Mouse (Mus musculus): ENCODE results near the gene Hs3st5. TPM values are rescaled to one million over a fixed set of nuclear protein-coding genes. Genes with fewer than 3 reads are reported as not detected.

Hs3st5 gene
- polyA plus RNA-seq, 2 experiments: 0.02 TPM; not detected in 1

DNA sequence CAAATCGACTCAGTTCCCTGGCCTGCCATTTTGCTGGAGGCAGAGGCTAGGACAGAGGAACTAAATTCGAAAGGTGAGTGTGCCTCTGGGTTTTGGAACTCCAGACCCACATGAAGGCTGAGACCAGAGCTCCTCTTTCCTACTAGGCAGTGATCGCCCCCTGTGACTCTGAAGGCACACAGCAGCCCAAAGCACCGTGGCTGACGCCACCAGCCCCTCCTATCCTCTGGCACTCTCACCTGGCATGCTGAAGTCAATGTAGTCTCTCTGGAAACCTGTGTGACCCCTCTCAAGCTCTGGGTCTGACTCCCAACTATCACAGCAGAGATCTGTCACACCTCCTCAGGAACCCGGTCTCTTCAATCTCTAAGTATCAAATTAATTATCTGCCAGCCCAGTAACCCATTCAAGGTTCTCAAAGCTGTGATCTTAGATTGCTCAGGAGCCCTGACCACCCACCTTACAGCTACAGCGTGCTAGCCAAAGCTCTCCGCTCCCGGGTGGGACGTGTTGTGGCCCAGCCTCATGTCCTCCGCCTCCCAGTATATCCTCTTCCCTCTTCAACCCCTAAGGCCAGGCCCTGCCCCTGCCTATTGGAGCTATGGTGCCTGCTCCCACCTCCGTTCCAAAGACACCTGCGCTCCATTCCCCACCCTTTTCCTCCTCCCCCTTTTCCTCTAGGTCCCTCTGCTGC, 434 bp upstream of the Hs3st5 start:
- Histone ChIP-seq H3K9ac (replicated peaks) (no peak overlapping the region), H3K27ac (no peak overlapping the region), H3K4me3 (ENCODE audit: insufficient read depth in 1 of 2, low read depth in 2 of 2, low read length in 2 of 2) (no peak overlapping the region), H3K36me3 (replicated peaks; ENCODE audit: control insufficient read depth, insufficient read depth, low read depth) (no peaks in the 10 kb centered on the region), H3K4me2 (ENCODE audit: low read depth) (no peak overlapping the region), H3K4me1 (replicated peaks; ENCODE audit: control insufficient read depth in 2 of 2, insufficient read depth in 2 of 2, low read length in 1 of 2) (no peaks in the 10 kb centered on the region), H3K27me3 (ENCODE audit: control insufficient read depth, insufficient read depth, low read length) (peaks cover 24% of the 10 kb centered on the region), H3K9me3 (ENCODE audit: control insufficient read depth, low read length) (no peaks in the 10 kb centered on the region)
- TF ChIP-seq CTCF (IDR thresholded peaks at IDR 0.05; ENCODE audit: low read depth) (no peak), EP300 (IDR thresholded peaks at IDR 0.05; ENCODE audit: low read depth) (no peak)
- ATAC-seq (ENCODE audit: insufficient read depth): no peak
- no peak for DNase-seq (ENCODE audit: low read depth in 3 of 3, low spot score in 3 of 3)
- WGBS (ENCODE audit: insufficient replicate concordance): 7% methylated on average over 13 of the region's 13 CpGs

DNA sequence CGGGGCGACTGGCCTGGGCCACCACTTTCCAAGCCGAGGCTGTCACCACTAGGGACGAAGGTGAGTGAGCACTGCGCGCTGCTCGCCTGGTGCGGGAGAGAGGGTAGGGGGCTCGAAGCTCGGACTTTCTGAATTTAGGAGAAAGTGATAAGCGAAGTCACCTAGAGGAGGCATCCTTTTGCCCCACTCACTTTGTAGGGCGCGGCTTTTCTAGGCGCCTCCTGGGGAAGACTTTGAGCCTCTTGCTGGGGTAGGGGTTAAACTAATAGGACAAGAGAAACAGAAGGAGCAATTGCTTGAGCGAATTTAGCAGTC, 899 bp downstream of the Hs3st5 start:
- H3K27ac ChIP-seq: no peak overlapping the region
- DNase-seq (ENCODE audit: low read depth in 3 of 3, low spot score in 3 of 3): no peak
- no peak overlapping the region; a peak in 1 of 4 replicates for H3K4me3 ChIP-seq (ENCODE audit: insufficient read depth in 1 of 2, low read depth in 2 of 2, low read length in 2 of 2)
- TF ChIP-seq CTCF (IDR thresholded peaks at IDR 0.05; ENCODE audit: low read depth) (no peak), EP300 (IDR thresholded peaks at IDR 0.05; ENCODE audit: low read depth) (no peak)
- no peaks in the 10 kb centered on the region for H3K9me3 ChIP-seq (ENCODE audit: control insufficient read depth, low read length)
- H3K4me1 ChIP-seq (replicated peaks; ENCODE audit: control insufficient read depth in 2 of 2, insufficient read depth in 2 of 2, low read length in 1 of 2): no peaks in the 10 kb centered on the region
- ATAC-seq (ENCODE audit: insufficient read depth): no peak
- H3K9ac ChIP-seq (replicated peaks): no peak overlapping the region
- peaks cover 24% of the 10 kb centered on the region for H3K27me3 ChIP-seq (ENCODE audit: control insufficient read depth, insufficient read depth, low read length)
- peak overlapping the region; percentile 49 for H3K4me2 ChIP-seq (ENCODE audit: low read depth)
- no peaks in the 10 kb centered on the region for H3K36me3 ChIP-seq (replicated peaks; ENCODE audit: control insufficient read depth, insufficient read depth, low read depth)
- WGBS (ENCODE audit: insufficient replicate concordance): under 1% methylated on average over 15 of the region's 15 CpGs

DNA sequence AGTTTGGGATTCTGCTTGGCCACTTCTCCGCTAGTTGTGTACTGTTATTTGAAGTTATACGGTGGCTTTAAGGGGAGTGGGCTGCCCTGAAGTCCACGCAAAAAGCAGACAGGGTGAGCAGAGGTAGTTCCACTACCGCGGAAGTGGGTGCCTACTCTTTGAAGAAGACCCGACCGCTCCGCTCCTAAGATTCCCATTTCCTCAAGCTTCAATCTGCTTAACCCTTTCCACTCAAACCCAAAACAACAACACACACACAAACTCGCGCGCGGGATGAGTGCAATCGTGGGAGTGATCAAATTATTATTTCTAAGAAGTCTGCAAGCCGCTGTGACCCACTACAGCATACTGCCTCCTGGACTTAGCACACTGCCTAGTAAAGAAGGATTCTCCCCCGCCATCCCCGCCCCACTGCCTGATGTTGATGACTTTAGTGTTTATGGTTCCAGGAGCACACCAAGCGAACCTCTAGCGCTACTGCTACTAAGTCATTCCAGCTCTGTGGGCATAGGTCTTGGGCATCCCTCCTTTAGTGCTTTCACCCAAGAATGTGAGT, 1.5 kb downstream of the Hs3st5 start:
- TF ChIP-seq CTCF (IDR thresholded peaks at IDR 0.05; ENCODE audit: low read depth) (no peak), EP300 (IDR thresholded peaks at IDR 0.05; ENCODE audit: low read depth) (no peak)
- Histone ChIP-seq H3K9me3 (ENCODE audit: control insufficient read depth, low read length) (no peaks in the 10 kb centered on the region), H3K4me1 (replicated peaks; ENCODE audit: control insufficient read depth in 2 of 2, insufficient read depth in 2 of 2, low read length in 1 of 2) (no peaks in the 10 kb centered on the region), H3K27ac (no peak overlapping the region), H3K27me3 (ENCODE audit: control insufficient read depth, insufficient read depth, low read length) (peaks cover 24% of the 10 kb centered on the region), H3K4me2 (ENCODE audit: low read depth) (no peak overlapping the region), H3K9ac (replicated peaks) (no peak overlapping the region), H3K4me3 (ENCODE audit: insufficient read depth in 1 of 2, low read depth in 2 of 2, low read length in 2 of 2) (no peak overlapping the region), H3K36me3 (replicated peaks; ENCODE audit: control insufficient read depth, insufficient read depth, low read depth) (no peaks in the 10 kb centered on the region)
- DNase-seq (ENCODE audit: low read depth in 3 of 3, low spot score in 3 of 3) (no peak), ATAC-seq (ENCODE audit: insufficient read depth) (no peak)
- WGBS (ENCODE audit: insufficient replicate concordance): 2% methylated on average over 18 of the region's 18 CpGs

DNA sequence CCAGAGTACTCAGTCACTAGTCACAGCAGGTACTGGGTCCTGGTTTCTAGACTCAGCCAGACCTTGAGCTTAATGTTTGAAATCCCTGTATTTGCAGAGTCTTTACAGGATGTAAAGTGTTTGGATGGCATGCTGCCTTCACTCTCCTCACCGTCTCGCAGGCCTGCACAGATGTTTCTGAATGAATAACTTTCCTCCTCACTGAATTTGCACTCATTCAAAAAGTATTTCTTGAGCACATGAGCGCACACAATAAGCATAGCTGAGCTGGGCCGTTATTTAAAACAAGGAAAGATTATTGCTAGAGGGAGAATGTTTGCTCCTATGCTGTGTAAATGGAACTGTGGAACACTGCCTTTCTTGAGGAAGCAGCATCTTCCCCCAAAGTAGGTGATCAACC, 2.9 kb downstream of the Hs3st5 start:
- Histone ChIP-seq H3K4me1 (replicated peaks; ENCODE audit: control insufficient read depth in 2 of 2, insufficient read depth in 2 of 2, low read length in 1 of 2) (no peaks in the 10 kb centered on the region), H3K4me3 (ENCODE audit: insufficient read depth in 1 of 2, low read depth in 2 of 2, low read length in 2 of 2) (no peak overlapping the region), H3K27me3 (ENCODE audit: control insufficient read depth, insufficient read depth, low read length) (peaks cover 24% of the 10 kb centered on the region), H3K9me3 (ENCODE audit: control insufficient read depth, low read length) (no peaks in the 10 kb centered on the region), H3K4me2 (ENCODE audit: low read depth) (no peak overlapping the region), H3K27ac (no peak overlapping the region), H3K36me3 (replicated peaks; ENCODE audit: control insufficient read depth, insufficient read depth, low read depth) (no peaks in the 10 kb centered on the region), H3K9ac (replicated peaks) (no peak overlapping the region)
- ATAC-seq (ENCODE audit: insufficient read depth): no peak
- TF ChIP-seq CTCF (IDR thresholded peaks at IDR 0.05; ENCODE audit: low read depth) (no peak), EP300 (IDR thresholded peaks at IDR 0.05; ENCODE audit: low read depth) (no peak)
- 43% methylated on average over 4 of the region's 4 CpGs for WGBS (ENCODE audit: insufficient replicate concordance)
- DNase-seq (ENCODE audit: low read depth in 3 of 3, low spot score in 3 of 3): no peak

DNA sequence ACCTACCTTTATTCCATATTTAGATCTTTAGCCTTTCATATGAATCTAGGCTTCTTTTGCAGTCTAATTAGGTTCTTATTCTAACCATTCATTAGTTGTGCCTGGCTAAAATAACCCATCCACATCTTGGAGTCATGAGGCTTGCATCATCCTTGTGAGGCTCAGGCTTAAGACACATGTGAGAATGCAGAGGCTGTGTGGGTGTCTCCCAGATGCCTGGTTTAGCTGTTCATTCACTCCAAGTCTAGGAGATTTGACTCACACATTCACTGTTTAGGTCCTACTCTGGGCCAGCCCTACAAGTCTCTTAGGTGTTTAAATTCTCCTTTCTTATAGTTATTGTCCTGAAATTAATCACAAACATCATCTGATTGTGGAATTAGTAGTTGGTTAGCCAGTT, 17.3 kb downstream of the Hs3st5 start:
- Histone ChIP-seq H3K9me3 (ENCODE audit: control insufficient read depth, low read length) (no peaks in the 10 kb centered on the region), H3K9ac (replicated peaks) (no peak overlapping the region), H3K36me3 (replicated peaks; ENCODE audit: control insufficient read depth, insufficient read depth, low read depth) (no peaks in the 10 kb centered on the region), H3K27ac (no peak overlapping the region), H3K4me2 (ENCODE audit: low read depth) (no peak overlapping the region), H3K27me3 (ENCODE audit: control insufficient read depth, insufficient read depth, low read length) (no peaks in the 10 kb centered on the region), H3K4me3 (ENCODE audit: insufficient read depth in 1 of 2, low read depth in 2 of 2, low read length in 2 of 2) (no peak overlapping the region), H3K4me1 (replicated peaks; ENCODE audit: control insufficient read depth in 2 of 2, insufficient read depth in 2 of 2, low read length in 1 of 2) (no peaks in the 10 kb centered on the region)
- TF ChIP-seq EP300 (IDR thresholded peaks at IDR 0.05; ENCODE audit: low read depth): no peak
- no peak for TF ChIP-seq CTCF (IDR thresholded peaks at IDR 0.05; ENCODE audit: low read depth)
- ATAC-seq (ENCODE audit: insufficient read depth): no peak
- no peak for DNase-seq (ENCODE audit: low read depth in 3 of 3, low spot score in 3 of 3)

All from liver, embryonic 14.5 days (tissue).